Mouse (Mus musculus) testis, adult 2 months (tissue): Measurements from ENCODE around the gene Mdm1. TPM values are rescaled to one million over a fixed set of nuclear protein-coding genes. Genes with fewer than 3 reads are reported as not detected.

Experiments used
- H3K27ac ChIP-seq: fragments of 200-500 bp; 2 replicates; pipeline ENCODE4 v1.5.1; 2012; ENCODE audit warnings: low read depth, low read length; ENCODE audit not compliant: control insufficient read depth, insufficient read depth
- H3K27me3 ChIP-seq: fragments of 200-500 bp; 2 replicates; pipeline ENCODE4 v1.6.1; 2012; ENCODE audit warnings: mild to moderate bottlenecking, low read length, moderate library complexity; ENCODE audit not compliant: control insufficient read depth, insufficient read depth
- H3K36me3 ChIP-seq: fragments of 200-500 bp; 2 replicates; pipeline ENCODE4 v1.6.1; 2012; ENCODE audit warnings: mild to moderate bottlenecking, low read length; ENCODE audit not compliant: control insufficient read depth, insufficient read depth
- H3K4me1 ChIP-seq: fragments of 200-500 bp; 2 replicates; pipeline ENCODE4 v1.6.1; 2012; ENCODE audit warnings: low read length; ENCODE audit not compliant: control insufficient read depth, insufficient read depth
- H3K4me3 ChIP-seq: fragments of 200-500 bp; 2 replicates; pipeline ENCODE4 v1.5.1; 2012; ENCODE audit warnings: low read depth, mild to moderate bottlenecking, low read length, moderate library complexity, mixed read lengths; ENCODE audit not compliant: control insufficient read depth
- CTCF ChIP-seq: fragments of 200-500 bp; IDR thresholded peaks from 2 replicates; pipeline ENCODE4 v1.5.1; 2012; ENCODE audit warnings: low read depth, mild to moderate bottlenecking, inconsistent platforms, low read length, moderate library complexity; ENCODE audit not compliant: control insufficient read depth, insufficient read depth, insufficient replicate concordance
- POLR2A ChIP-seq: fragments of 200-500 bp; IDR thresholded peaks from 2 replicates; pipeline ENCODE4 v1.6.1; 2012; ENCODE audit warnings: low read depth, mild to moderate bottlenecking, inconsistent platforms, low read length, moderate library complexity; ENCODE audit not compliant: control insufficient read depth
- polyA plus RNA-seq: library from polyadenylated mRNA; depleted of rRNA; stranded (reverse); fragments of >200 nt; gene quantifications from 2 replicates; pipeline ENCODE4 v1.2.3, GENCODE M21; 2012

Mdm1 gene
- polyA plus RNA-seq, 1 experiment = 52.4 TPM

- Histone ChIP-seq H3K4me3 (no peak overlapping the region), H3K27ac (no peak overlapping the region), H3K27me3 (no peaks in the 10 kb centered on the region), H3K36me3 (no peaks in the 10 kb centered on the region), H3K4me1 (no peaks in the 10 kb centered on the region; the same call in 1 of the 2 replicates)
- TF ChIP-seq CTCF (no peak), POLR2A (no peak)
Observed at GRCm38 (mm10) chr10:118112294-118112893, 29.2 kb upstream of the Mdm1 start.

GRCm38 (mm10) chr10:118113256-118113682 is 28.3 kb upstream of the Mdm1 start:
- H3K36me3 ChIP-seq = no peaks in the 10 kb centered on the region
- no peak overlapping the region for H3K27ac ChIP-seq
- TF ChIP-seq CTCF (no peak), POLR2A (no peak)
- H3K4me3 ChIP-seq = no peak overlapping the region
- no peaks in the 10 kb centered on the region for H3K27me3 ChIP-seq
- no peaks in the 10 kb centered on the region; the same call in 1 of the 2 replicates for H3K4me1 ChIP-seq

- H3K36me3 ChIP-seq = no peaks in the 10 kb centered on the region
- H3K27ac ChIP-seq = no peak overlapping the region
- H3K4me3 ChIP-seq = no peak overlapping the region
- H3K27me3 ChIP-seq = no peaks in the 10 kb centered on the region
- no peaks in the 10 kb centered on the region; the same call in 1 of the 2 replicates for H3K4me1 ChIP-seq
- TF ChIP-seq POLR2A (no peak), CTCF (no peak)
Observed at GRCm38 (mm10) chr10:118114271-118114670, 27.3 kb upstream of the Mdm1 start.

GRCm38 (mm10) chr10:118116456-118116855 is 25.2 kb upstream of the Mdm1 start:
- Histone ChIP-seq H3K36me3 (no peaks in the 10 kb centered on the region), H3K27ac (no peak overlapping the region), H3K4me3 (no peak overlapping the region), H3K27me3 (no peaks in the 10 kb centered on the region), H3K4me1 (no peaks in the 10 kb centered on the region)
- TF ChIP-seq CTCF = no peak
- no peak for TF ChIP-seq POLR2A

- Histone ChIP-seq H3K4me1 (peaks cover 4% of the 10 kb centered on the region; the same call in 1 of the 2 replicates), H3K27ac (no peak overlapping the region), H3K27me3 (peaks cover 2% of the 10 kb centered on the region; the same call in 1 of the 2 replicates), H3K4me3 (no peak overlapping the region), H3K36me3 (no peaks in the 10 kb centered on the region)
- TF ChIP-seq CTCF (no peak), POLR2A (no peak)
Observed at GRCm38 (mm10) chr10:118121047-118121936, 20.3 kb upstream of the Mdm1 start.

GRCm38 (mm10) chr10:118121937-118122285 is 19.7 kb upstream of the Mdm1 start:
- peaks cover 2% of the 10 kb centered on the region; the same call in 1 of the 2 replicates for H3K27me3 ChIP-seq
- H3K27ac ChIP-seq = no peak overlapping the region
- H3K4me1 ChIP-seq = peaks cover 4% of the 10 kb centered on the region; the same call in 1 of the 2 replicates
- no peaks in the 10 kb centered on the region for H3K36me3 ChIP-seq
- no peak overlapping the region for H3K4me3 ChIP-seq
- no peak for TF ChIP-seq CTCF
- no peak for TF ChIP-seq POLR2A
